Mouse (Mus musculus) layer of hippocampus, adult 18-20 months (tissue): ENCODE measurements around the gene Sik2. TPM values are rescaled to one million over a fixed set of nuclear protein-coding genes. Genes with fewer than 3 reads are reported as not detected.

Source experiments
- DNase-seq, 2 experiments: peaks; one replicate each; pipeline ENCODE4 v3.0.0; 2022; ENCODE audit warnings: low spot score in 2 of 2
- total RNA-seq, 2 experiments: library from RNA; stranded (reverse); gene quantifications; 2 replicates each; pipeline ENCODE4 v1.2.3; 2021

The Sik2 gene
- total RNA-seq, 2 experiments from 2014 or later = 42.6 to 48.2 TPM

DNA sequence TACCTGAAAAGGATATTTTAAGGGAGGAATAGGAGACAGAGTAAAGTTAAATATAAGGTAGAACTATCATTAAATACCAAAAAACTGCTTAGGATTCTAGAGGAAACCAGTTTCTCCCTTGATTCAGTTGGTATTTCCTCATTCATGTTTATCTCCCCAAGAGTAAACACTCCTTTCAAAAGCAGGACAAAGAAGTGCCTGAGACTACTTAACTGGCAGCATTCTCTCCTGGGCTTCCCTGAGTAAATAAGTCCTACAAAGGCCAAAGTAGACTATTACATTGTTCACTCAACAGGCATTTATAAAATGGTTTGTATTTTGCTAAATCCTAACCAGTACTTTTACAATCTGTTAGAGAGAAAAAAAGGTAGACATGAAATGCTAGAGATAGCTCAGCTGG lies 22.2 kb downstream of the Sik2 start:
- DNase-seq = no peak

DNA sequence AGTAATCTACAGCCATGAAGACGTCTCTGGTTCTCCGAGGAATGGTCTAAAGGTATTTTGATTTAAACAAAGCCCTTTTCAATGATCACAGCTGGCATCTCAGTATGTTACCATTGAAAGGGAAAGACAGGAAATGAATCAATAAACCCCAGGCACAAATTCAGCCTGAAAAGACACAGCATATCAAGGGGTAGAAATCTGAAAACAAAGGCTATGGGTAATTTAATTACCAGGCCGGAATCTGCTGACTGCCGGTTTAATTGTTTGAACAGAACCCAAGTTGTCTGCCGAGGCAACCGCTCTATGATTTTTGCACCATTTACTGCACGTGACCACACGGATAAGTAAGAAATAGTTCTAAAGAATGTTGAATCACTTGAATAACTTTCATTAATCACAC lies 22.8 kb downstream of the Sik2 start:
- DNase-seq = no peak

DNA sequence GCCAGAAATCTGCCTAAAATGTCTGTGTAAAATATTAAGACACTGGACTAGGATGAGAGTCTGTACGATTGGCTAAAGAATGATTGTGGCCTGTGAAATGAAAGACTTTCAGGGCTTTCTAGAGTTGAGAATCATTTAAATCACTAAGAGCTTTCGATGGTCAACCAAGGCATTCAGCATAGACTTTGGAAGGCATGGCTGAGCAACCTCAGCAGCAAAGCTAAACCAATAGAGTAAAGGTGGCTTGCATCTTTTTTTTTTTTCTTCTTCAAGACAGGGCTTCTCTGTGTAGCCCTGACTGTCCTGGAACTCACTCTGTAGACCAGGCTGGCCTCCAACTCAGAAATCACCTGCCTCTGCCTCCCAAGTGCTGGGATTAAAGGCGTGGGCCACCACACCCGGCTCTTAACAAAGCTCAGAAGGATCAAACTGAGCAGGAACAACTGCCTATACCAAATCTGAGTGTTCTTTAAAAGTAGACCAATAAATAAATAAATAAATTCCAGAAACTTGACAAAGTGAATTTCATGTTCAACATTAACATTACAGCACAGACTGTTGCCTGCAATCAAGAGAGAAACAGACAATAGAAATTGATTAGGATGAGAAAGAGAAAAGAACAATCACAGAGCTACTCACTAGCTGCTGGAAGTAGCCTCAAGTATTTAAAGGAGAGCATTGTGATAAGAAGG lies 27.2 kb downstream of the Sik2 start:
- DNase-seq = no peak

DNA sequence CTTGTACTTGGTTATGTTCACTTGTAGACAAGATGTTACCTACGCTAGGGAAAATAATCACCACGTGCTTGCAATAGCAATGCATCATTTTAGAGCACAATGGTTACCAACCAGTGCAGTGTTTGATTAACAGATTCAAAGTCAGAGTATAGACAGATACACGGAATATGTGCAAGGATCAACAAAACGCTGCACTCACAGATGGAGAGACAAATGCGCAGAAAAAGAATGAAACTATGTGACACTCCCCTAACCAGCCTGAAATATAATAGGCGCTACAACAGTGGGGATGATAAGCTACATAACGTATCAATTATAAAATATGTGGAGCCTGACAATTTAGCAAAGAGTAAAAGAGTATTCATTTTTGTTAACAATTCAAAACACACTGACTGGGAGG lies 34.2 kb downstream of the Sik2 start:
- DNase-seq = peak in 1 of 2 experiments; percentile 57

DNA sequence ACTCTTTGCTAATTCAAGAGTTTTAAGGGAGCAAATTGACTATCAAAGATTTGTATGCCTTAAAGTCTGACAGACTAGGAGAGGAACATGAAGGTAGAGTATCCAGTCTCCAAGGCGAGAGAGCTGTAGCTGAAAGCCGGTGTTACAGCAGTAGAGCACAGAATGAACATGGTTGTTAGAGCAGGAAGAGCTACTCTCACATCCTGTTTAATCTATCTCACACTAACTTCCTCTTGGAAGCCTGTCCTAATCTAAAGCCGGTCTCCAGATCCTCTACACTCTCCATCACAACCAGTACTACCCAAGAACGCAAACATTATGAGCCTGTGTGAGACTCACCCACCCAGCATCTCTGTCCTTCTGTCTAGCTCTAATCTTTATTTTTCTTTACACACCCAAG lies 38.5 kb downstream of the Sik2 start:
- DNase-seq = no peak

DNA sequence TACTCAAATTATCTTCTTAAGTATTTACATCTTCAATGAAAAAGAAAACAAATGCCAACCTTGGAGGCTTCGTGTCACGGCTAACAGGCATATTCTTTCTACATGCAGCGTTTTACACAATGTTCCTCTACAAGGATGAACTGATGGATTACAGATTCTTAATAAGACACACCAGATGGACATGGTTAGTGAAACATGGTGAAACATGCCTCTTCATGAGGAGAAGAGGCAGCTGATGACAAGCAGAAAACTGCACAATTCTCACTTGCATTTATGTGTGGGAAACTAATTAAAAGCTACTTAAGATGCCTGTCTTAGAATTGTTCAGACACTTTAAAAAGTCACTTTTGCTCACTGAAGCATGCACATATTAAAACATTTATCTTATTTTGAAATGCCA lies 39.6 kb downstream of the Sik2 start:
- DNase-seq = peak in 1 of 2 experiments; percentile 26

DNA sequence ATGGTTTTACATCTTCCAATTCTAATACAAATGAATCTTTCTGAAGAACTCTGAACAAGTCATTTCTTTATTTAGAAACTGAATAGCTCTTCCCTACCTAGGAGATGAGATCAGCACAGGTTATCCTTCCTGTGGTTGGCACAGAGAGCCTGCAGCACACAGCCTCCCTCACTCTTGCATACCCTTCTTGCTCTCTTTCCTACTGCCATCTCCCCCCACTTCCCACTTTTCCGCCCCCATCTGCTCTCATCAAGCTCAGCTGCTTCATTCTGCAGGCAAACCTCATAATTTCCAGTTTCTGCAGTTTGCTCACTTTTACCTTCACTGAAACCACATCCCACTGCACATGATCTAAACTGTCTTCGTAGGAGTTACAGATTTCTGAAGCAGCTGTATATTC lies 42.6 kb downstream of the Sik2 start:
- peak in 1 of 2 experiments; percentile 38 for DNase-seq

DNA sequence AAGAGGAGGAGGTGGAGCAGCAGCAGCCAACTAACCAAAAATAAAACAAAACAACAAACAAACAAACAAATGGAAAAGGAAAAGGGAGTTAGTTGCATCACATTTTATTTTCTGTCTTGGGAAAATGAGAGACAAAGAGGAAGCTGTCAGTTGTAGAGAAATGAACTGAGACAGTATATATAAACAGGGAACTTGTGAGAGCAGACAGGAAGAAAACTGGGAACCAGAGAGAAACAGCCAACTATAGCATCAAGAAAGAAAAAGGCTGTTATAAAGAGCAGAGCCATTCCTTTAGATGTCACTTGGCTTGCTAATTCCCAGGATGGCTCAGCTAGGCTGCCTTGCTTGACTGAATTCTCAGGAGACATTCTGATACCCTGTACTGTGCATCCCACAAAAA lies 43.5 kb downstream of the Sik2 start:
- no peak for DNase-seq

DNA sequence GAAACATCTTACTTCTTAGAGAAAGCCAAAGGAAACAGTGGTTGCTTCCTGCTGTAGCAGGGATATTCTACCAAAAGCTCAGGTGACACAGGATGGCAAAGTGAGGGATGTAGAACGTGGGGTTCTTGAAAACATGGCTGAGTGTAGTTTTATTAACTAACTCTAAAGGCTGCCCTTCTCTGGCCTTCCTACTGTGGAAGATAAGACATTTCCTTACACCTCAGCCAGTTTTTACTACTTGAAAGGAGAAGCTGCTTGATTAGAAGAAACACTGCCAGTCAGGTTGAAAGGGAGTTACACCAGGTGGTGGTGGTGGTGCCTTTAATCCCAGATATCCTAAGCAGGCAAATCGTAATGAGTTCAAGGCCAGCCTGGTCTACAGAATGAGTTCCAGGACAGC lies 44.0 kb downstream of the Sik2 start:
- no peak for DNase-seq

DNA sequence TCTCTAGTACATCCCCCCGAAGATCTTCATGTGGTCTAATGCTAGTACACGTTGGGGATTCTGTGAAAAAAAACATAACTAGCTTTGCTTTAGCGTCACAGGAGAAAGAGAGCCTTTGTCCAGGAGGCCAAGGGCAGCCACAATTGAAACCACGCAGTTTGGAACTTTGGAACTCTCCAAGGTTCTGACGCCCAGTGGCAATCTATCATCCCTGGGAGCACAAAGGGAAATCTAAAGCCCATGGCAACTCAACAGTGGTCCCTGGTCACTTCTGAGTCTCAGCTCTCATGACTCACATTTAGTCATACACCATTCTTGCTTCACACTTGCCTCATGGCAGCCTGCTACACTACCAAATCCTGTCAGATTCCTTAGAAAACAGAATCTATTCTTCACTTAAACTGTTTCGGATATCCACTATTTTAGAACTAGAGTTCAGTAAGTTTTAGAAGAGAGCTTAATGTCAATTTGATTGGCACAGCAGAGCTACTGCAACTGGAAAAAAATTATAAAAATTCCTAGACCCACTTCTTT lies 50.9 kb downstream of the Sik2 start:
- DNase-seq = no peak

DNA sequence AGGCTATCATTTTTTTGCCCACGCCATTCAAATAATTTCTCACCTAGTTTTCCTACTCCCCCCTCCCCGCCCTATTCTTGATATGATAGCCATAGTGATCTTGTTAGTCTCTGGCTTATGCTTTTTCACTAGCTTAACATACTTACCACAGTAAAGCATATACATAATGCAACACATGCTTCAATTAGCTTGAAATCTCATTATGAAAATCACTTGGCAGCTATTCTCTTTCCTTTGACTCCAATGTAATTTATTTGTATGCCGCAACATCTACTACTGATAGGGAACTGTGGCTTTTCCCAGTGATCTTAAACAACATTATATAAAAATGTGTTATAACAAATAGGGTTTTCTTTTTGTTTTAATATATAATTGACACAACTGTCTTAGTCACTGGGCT lies 53.7 kb downstream of the Sik2 start:
- no peak for DNase-seq

DNA sequence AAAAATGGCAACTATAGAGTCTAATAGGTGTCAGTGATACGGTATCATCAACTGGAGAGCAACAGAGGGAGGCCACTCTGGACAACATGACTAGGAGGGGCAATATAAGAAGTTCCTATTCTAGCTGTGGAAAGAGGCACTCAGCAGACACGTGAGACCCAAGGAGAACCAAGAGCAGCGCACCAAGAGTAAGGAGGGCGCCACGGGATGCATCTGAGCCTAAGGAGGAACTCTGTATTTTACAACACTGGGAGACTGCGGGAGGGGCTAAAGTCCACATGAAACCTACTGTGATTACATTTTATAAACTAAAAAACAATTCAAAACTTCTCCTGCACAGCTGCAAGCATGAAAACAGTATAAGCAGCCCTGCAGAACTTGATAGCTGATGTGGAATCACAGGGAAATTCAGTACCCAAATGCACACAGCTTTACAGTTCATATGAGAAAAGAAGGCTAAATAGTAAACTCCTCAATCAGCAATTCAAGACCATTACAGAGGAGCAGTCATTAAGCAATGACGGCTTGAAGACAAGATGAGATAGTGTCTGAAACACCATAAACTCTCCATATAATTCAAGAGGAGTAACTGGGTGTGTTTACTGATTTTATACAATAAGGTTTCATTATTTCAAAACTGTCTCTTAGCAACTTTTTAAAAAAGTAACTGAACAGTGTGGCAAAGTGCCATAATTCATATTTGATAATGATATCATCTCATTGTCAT lies 60.6 kb downstream of the Sik2 start:
- no peak for DNase-seq

DNA sequence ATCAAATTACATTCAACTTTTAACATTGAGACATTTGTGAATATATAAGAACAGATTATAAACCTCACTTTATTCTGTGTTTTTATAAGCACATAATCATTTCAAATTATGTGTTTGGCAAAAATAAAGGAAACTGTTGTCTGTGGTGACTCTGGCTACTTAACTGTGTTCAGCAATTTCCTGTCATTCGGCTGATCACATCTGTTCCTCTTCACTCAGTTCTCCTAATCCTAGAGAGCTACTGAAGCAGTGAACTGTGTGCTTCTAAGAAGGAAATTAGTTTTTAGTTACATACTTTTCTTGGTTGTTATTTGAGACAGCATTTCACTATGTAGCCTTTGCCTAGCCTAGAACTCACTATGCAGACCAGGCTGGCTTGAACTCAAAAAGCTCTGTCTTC lies 62.5 kb downstream of the Sik2 start:
- DNase-seq = no peak

DNA sequence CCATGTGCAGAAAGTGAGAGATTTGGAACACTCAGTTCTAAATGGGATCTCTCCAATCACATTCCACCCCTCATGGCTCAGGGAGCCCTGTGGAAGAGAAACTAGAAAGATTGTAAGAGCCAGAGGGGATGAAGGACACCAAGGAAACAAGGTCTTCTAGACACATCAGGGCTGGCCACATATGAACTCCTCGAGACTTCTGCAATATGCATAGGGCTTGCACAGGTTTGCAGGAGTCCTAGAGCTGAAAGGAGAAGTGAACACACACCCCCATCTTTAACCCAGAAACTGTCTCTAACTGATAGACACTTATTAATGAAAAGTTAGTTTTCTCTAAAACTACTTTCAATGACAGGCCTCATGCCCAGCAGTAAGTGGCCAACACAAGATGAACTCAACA lies 64.0 kb downstream of the Sik2 start:
- no peak for DNase-seq

DNA sequence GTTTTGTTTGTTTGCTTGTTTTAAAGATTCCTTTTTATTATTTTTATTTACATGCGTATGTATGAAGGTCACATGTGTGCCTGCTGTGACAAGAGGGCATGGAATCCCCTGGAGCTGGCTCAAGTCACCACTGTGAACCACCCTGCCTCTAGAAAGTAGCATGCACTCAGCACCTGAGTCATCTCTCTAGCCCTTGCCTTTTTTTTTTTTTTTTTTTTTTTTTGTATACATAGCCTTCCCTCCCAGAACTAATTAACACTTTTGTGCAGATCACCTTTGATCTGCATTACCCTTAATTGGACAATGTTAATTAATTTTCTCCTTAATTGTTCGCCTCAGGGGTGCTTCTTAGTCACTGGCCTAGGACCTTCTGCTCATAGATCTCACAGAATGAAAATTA lies 66.2 kb downstream of the Sik2 start:
- DNase-seq = no peak

DNA sequence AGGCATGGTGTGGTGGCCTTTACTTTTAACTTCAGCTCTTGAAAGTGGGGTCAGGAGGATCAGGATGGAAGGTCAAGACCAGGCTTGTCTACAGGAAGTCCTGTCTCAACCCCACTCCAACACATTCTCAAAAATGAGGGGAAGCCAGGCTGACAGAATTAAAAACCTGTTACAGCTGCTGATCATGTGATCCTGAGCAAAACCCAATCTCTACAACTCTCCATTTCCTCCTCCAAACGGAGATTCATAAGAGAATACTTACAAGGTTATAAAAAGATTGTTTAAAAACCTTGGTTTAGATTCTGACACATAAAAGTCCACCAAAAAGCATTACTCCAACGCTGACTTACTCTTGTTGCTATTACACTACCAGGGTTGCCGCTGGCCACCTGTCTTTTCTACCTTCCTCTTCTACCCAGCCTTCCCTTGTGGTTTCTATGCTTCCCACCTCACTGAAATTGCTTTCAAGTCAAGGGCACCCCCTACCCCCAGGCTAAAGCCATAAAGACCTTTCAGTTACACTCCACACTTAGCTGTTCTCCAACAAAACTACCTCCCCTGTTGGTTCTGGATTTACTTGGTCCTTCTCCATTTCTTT lies 67.0 kb downstream of the Sik2 start:
- no peak for DNase-seq

DNA sequence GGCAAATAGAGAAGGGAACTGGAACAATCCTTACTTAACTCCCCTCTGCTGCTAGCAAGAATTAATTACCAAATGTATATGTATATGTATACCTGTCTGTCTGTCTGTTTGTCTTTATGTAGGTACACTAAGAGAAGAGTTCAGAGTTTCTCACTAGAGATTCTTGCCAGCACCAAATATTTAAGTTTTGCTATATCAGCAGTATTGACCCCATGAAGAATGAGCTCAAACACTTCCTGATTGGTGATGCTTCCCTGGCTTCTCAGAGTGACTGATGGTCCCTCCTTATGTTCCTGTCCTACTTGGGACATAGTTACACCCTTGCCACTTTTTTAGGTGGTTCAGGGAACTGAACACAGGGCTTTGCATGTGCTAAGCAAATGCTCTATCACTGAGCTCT lies 78.9 kb downstream of the Sik2 start:
- no peak for DNase-seq

DNA sequence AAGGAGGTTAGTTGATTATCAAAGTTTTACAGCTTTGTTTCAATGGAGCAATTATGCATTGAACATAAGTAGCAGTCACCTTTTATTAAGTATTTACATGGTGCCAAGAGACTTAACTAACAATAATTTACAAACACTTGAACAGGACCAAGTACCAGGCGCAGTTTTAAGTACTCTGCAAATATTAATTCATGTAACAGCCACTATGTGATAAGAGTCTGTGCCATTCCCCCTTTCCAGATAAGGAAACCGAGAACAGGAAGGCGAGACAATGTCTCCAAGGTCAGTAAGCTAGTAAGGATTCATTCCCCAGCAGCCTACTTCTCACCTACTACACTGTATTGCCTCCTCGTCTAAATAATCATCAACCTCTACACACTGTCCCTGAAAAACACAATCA lies 83.1 kb downstream of the Sik2 start:
- no peak for DNase-seq

DNA sequence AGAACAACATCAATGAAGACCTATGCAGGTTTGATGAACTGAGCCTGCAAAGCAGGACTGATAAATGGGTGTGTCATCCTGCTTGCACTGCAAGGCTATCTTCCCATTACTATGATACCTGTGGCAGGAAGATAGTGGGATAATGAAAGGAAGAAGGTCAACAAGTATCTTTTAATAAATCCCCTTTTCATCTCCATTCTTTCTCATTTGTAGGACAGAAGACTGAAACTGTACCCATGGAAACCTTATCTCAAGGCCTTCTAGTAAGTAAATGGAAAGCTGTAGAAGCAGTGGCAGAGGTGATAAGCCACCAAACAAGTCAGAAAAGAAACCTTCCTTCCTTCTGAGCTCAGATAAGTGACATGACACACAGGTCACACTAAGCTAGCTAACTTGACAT lies 84.4 kb downstream of the Sik2 start:
- no peak for DNase-seq

DNA sequence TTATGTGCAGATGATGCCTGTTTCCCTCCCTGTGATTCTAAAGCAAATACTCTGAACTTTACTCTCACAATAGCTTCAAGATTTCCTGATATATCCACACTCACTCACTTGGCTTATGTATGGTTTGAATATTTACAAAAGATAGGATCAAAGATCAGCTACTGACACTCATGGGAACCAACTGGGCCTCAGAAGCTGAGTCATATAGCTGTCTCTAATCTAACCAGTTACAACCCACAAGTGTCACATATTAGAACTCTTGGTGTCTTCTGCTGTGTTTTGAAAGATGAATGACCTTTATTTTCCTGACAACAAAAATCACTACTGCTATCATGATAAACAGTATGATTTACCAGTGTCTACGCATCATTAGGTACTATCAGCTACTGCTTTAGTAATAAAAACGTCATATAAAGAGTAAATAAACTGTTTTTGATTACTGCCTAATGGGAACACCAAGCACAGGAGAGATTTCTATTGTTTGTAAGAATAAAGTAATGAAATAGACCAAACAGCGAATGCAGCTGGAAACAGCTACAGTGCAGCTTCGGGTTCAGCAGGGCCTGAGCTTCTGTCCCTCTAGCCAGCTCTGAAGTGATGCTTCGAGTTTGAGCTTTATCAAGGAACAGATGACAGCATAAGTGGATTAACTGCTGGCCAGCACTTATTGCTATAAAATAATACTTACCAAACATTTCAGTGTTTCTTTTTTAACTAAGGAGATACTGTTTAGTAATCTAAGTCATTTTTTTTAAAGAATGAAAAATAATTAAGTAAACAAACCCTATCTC lies 86.3 kb downstream of the Sik2 start:
- no peak for DNase-seq
